In the genomic region with DNA sequence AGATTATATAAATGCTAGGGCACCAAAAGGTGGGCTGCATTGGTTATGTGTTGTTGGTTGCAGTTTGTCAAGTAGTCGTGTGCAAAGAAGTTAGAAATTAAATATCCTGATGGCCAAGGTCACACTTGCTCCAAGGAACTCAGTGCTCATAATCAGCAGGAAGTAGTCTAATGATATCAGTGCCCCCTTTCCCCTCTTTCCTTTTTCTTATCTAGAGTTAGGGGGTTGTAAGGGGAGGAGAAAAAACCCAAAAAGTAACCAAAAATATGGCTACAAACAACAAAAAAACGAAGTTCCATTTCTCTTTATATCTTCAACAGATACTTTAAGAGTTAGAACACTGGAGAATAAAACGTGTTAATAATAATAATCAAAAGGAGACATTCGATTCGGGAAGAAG, we compare ENCODE assay signal across 1 mouse cellular context.
A peak's percentile ranks its signal among the peaks of the same experiment; 100 is the strongest.
TF ChIP-seq lines count a peak whose summit lies in the region.

No protein-coding gene starts in this region.

TF ChIP-seq in MEL, 35 proteins besides CTCF, POLR2A, EP300 and RAD21:
- no peak for TF ChIP-seq CHD1 (IDR thresholded peaks at IDR 0.05; ENCODE audit: low read depth, low read length)
- TF ChIP-seq POLR2AphosphoS5 (IDR thresholded peaks at IDR 0.05; ENCODE audit: borderline replicate concordance, low read depth, low read length) = no peak
- peak; percentile 47; the same call in 1 of the 2 replicates for TF ChIP-seq TCF12 (IDR thresholded peaks at IDR 0.05; ENCODE audit: low read depth, low read length)
- peak; percentile 30; the same call in 1 of the 2 replicates for TF ChIP-seq ZNF384 (IDR thresholded peaks at IDR 0.05; ENCODE audit: low read depth, low read length)
- TF ChIP-seq GATA1 (IDR thresholded peaks at IDR 0.05; ENCODE audit: low read depth, low read length) = peak; percentile 77
- TF ChIP-seq ETS1 (IDR thresholded peaks at IDR 0.05; ENCODE audit: low read depth, low read length) = peak; percentile 39; the same call in 1 of the 2 replicates
